Mouse (Mus musculus) C2C12 (cell line): ENCODE data around the gene Leprot. TPM values are rescaled to one million over a fixed set of nuclear protein-coding genes. Genes with fewer than 3 reads are reported as not detected.
A peak's percentile ranks its signal among the peaks of the same experiment; 100 is the strongest.

Experiments
- H3K27me3 ChIP-seq: one replicate; pipeline ENCODE4 v1.6.1; 2011; ENCODE audit not compliant: control insufficient read depth, insufficient read depth, insufficient read length
- H3K36me3 ChIP-seq: one replicate; pipeline ENCODE4 v1.6.1; 2011; ENCODE audit not compliant: control insufficient read depth, insufficient read depth
- H3K4me3 ChIP-seq: one replicate; pipeline ENCODE4 v1.5.1; 2011; ENCODE audit warnings: mild to moderate bottlenecking, control low read depth; ENCODE audit not compliant: poor library complexity, insufficient read depth, severe bottlenecking
- H3K79me2 ChIP-seq: one replicate; pipeline ENCODE4 v1.6.1; 2011; ENCODE audit not compliant: control insufficient read depth, insufficient read depth
- H3K79me3 ChIP-seq: one replicate; pipeline ENCODE4 v1.6.1; 2011; ENCODE audit warnings: low read depth, control low read depth
- H3ac ChIP-seq: one replicate; pipeline ENCODE3; 2011; ENCODE audit warnings: low read depth; ENCODE audit not compliant: control insufficient read depth, insufficient read length
- CEBPB ChIP-seq: IDR thresholded peaks from one replicate; pipeline ENCODE4 v1.6.1; 2011; ENCODE audit warnings: low read depth, mild to moderate bottlenecking, control low read depth, moderate library complexity
- CTCF ChIP-seq: IDR thresholded peaks from one replicate; pipeline ENCODE4 v1.5.1; 2011; ENCODE audit not compliant: control insufficient read depth, insufficient read depth, insufficient read length
- FOSL1 ChIP-seq: IDR thresholded peaks from one replicate; pipeline ENCODE4 v1.8.0; 2011; ENCODE audit warnings: mild to moderate bottlenecking, low read length; ENCODE audit not compliant: poor library complexity, insufficient read depth, severe bottlenecking
- MAX ChIP-seq: IDR thresholded peaks from one replicate; pipeline ENCODE4 v1.6.1; 2011; ENCODE audit warnings: mild to moderate bottlenecking, control low read depth
- MYOD1 ChIP-seq: IDR thresholded peaks from one replicate; pipeline ENCODE4 v1.6.1; 2011; ENCODE audit warnings: low read depth; ENCODE audit not compliant: control insufficient read depth, insufficient read length
- MYOG ChIP-seq: IDR thresholded peaks from one replicate; pipeline ENCODE4 v1.6.1; 2011; ENCODE audit not compliant: control insufficient read depth, insufficient read length; ENCODE audit errors: extremely low read depth
- USF1 ChIP-seq: IDR thresholded peaks from one replicate; pipeline ENCODE4 v1.6.1; 2011; ENCODE audit warnings: low read depth, mild to moderate bottlenecking, control low read depth, moderate library complexity
- long read RNA-seq, 2 experiments: library from polyadenylated mRNA; unstranded; transcript quantifications; one replicate each; pipeline ENCODE4 v2.0.0; 2019 to 2020
- polyA plus RNA-seq: library from polyadenylated mRNA; unstranded; fragments of >200 nt; fragmentation: generic; extraction: Trizol; gene quantifications from one replicate; pipeline ENCODE4 v1.2.1, GENCODE M21; 2012; ENCODE audit warnings: missing spikeins

Leprot gene
- 41.2 TPM for polyA plus RNA-seq
- long read RNA-seq, experiment 1, transcript Leprot-201 (4 exons, 1,898 nt) = major isoform, 92 of 117 reads
- long read RNA-seq, experiment 1, partial matches to known transcripts = 15 of 117 reads
- long read RNA-seq, experiment 1, other reads (novel, unspliced or antisense) = 10 of 117 reads
- long read RNA-seq, experiment 2, transcript Leprot-201 (4 exons, 1,898 nt) = major isoform, 284 of 295 reads
- long read RNA-seq, experiment 2, partial matches to known transcripts = 7 of 295 reads
- long read RNA-seq, experiment 2, other reads (novel, unspliced or antisense) = 4 of 295 reads

DNA sequence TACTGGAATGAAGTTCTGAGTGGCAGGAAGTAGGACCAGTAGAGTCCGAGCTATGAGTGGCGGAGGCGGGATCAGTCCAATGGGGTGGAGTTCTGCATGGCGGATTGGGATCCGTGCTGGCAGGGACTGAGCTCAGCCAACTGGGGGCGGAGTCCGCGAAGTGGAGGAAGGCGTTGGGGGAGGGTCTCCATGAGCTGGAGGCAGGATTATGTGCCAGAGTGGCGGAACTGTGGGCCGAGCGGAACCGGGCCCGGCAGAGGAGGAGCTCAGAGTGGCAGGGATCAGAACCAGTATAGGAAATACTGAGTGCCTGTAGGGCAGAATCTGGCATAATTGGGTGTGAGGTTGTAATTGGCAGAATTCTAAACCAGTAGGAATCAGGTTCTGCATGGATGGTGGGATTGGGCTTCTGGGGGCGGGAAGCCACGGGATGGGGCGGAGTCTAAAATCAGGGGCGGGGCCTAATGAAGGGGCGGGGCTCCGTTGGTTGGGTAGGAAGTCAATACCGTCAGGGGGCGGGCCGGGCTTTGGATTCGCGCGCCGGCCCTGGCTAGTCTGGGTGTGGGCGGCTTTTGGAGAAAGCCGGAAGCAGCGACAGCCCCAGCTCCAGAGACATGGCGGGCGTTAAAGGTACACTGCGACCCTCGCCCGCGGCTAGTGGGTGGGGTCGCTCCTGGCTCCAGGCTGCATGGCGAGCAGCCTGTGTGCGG, at the start of gene Leprot:
TSS of gene Leprot (plus strand) at position 523 of the 710 bp plus-strand sequence.
- peak within 1 kb of the TSS; percentile 80 for H3K4me3 ChIP-seq
- H3K79me2 ChIP-seq = peaks cover 37% of the 10 kb centered on the region
- H3K27me3 ChIP-seq = no peaks in the 10 kb centered on the region
- H3ac ChIP-seq = peak within 1 kb of the TSS; percentile 98
- no peaks in the 10 kb centered on the region for H3K36me3 ChIP-seq
- H3K79me3 ChIP-seq = peaks cover 11% of the 10 kb centered on the region
- TF ChIP-seq MAX (peak; percentile 11), CEBPB (no peak)

DNA sequence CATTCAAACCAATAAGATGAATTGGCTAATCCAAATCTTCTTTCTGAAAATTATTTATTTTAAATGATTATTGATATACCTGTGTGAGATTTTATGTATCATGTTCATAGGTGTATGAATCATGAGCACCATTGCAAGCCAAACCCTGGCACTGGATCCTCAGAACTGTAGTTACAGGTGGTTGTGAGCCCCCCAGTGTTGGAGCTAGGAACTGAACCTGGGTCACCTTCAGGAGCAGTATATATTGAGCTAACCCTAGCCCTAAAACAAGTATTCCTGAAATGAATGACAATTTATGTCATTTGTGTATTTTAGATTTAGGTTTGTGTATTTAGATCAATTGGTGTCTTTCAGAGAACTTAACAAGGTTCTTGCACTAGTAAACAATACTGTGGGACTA, 45.8 kb upstream of the Leprot start:
- no peak overlapping the region for H3K4me3 ChIP-seq

DNA sequence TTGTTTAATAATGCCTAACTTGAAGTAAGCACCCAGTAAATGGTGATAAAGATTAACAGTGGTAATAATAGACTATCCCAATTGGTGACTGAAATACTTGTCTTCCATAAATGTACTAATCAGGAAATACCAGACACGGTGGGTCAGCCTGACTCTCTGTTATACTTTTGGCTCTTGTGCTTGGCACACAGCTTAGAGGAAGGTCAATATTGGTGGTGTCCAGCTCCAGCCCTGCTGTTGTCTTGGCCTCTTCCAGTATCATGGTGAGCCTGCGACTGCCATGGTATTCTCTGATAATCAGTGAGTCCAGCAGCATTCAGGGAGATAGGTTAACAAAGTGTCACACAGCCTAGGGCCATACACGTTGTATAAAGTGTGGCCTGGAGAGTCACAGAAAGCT, 43.9 kb upstream of the Leprot start:
- TF ChIP-seq MAX = no peak
- TF ChIP-seq FOSL1 = no peak
- TF ChIP-seq MYOG = no peak
- TF ChIP-seq CEBPB = no peak
- TF ChIP-seq CTCF = no peak
- no peak for TF ChIP-seq USF1
- TF ChIP-seq MYOD1 = no peak
- H3K79me3 ChIP-seq = no peaks in the 10 kb centered on the region
- no peaks in the 10 kb centered on the region for H3K36me3 ChIP-seq
- no peak overlapping the region for H3K4me3 ChIP-seq
- no peaks in the 10 kb centered on the region for H3K79me2 ChIP-seq
- no peaks in the 10 kb centered on the region for H3K27me3 ChIP-seq
- no peak overlapping the region for H3ac ChIP-seq

More for the DNA sequence above, 45.8 kb upstream of the Leprot start:
- Histone ChIP-seq H3K79me2 (no peaks in the 10 kb centered on the region), H3K36me3 (no peaks in the 10 kb centered on the region), H3K27me3 (no peaks in the 10 kb centered on the region), H3ac (no peak overlapping the region), H3K79me3 (no peaks in the 10 kb centered on the region)
- no peak for TF ChIP-seq MYOD1
- no peak for TF ChIP-seq CEBPB
- TF ChIP-seq USF1 = no peak
- no peak for TF ChIP-seq FOSL1
- TF ChIP-seq MYOG = no peak
- no peak for TF ChIP-seq MAX
- TF ChIP-seq CTCF = no peak

DNA sequence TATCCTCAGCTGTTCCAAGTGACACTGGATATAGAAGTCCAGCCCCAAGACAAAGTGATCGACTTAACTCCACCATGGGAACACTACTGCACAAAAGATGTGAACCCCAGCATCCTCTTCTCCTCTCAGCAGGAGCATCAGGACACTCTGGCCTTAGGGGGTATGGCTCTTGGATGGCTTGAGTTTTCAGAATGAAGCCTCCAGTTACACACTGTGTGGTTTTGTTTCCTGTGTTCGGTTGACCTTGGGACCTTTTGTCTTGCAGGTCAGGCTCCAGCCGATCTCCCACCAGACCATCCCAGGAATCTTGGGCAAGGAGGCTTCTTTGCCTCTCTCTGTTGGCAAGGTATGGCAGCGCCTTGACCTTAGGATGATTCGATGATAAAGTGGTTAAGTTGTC, 31.0 kb upstream of the Leprot start:
- Histone ChIP-seq H3K4me3 (no peak overlapping the region), H3K79me3 (no peaks in the 10 kb centered on the region), H3K36me3 (no peaks in the 10 kb centered on the region), H3ac (no peak overlapping the region), H3K27me3 (no peaks in the 10 kb centered on the region), H3K79me2 (no peaks in the 10 kb centered on the region)
- no peak for TF ChIP-seq MAX
- TF ChIP-seq CTCF = no peak
- no peak for TF ChIP-seq MYOD1
- no peak for TF ChIP-seq FOSL1
- TF ChIP-seq MYOG = no peak
- no peak for TF ChIP-seq CEBPB
- TF ChIP-seq USF1 = no peak

DNA sequence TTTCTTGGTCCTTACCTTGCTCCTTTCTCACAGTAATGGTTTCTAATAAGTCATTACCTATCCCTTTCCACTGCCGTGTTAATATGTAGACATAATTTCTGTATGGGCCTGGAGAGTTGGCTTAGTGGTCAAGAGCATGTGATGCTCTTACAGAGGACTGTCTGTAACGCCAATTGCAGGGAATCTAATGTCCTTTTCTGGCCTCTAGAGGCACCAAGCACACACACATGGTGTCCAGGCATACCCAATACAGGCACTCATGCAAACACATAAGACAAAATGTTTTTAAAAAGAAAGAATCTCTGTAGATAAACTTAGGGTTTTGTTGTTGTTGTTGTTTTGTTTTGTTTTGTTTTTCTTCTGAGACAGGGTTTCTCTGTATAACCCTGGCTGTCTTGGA, 29.8 kb upstream of the Leprot start:
- no peak overlapping the region for H3K4me3 ChIP-seq
- no peaks in the 10 kb centered on the region for H3K79me2 ChIP-seq
- TF ChIP-seq CTCF (no peak), USF1 (no peak), CEBPB (no peak), MAX (no peak), MYOD1 (no peak), MYOG (no peak), FOSL1 (no peak)
- no peak overlapping the region for H3ac ChIP-seq
- no peaks in the 10 kb centered on the region for H3K27me3 ChIP-seq
- H3K36me3 ChIP-seq = no peaks in the 10 kb centered on the region
- no peaks in the 10 kb centered on the region for H3K79me3 ChIP-seq
